Mouse (Mus musculus) kidney, adult 2 months (tissue): Measurements from ENCODE around the gene Mc1r.

Experiments used
- CTCF ChIP-seq: fragments of 200-500 bp; conservative IDR thresholded peaks from 2 replicates; pipeline ENCODE4 v1.5.1; 2011; ENCODE audit warnings: low read depth, mild to moderate bottlenecking, control low read depth, low read length, moderate library complexity, mixed read lengths; ENCODE audit not compliant: insufficient read depth, insufficient read length
- POLR2A ChIP-seq: fragments of 200-500 bp; IDR thresholded peaks from one replicate; pipeline ENCODE4 v1.6.1; 2011; ENCODE audit warnings: low read depth, low read length, control low read depth

DNA sequence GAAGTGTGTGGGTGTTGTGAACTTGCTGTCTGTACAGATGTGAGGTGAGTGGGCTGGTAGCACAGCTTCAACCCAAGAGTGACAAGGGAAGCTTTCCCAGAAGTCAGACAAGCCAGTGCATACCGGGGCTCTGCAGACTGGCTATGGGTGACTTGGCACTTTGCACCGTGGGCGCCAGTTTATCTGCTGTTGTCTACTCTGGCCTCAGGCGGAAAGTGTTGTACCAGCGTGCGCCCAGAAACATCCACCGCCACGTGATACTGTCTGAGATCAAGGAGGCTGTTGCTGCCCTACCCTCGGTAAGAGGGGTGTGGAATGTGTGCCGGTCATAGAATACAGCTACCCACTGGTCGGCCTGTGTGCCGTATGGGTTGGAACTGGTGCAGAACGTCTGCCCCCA, 8.6 kb upstream of the Mc1r start:
- TF ChIP-seq POLR2A (no peak), CTCF (no peak)
